Comparison of ENCODE assay signal across 24 mouse cellular contexts in genomic region chr12:13587675-13588074, GRCm38 (mm10).
"Had no signal": no experiment of that assay in that cellular context is flagged by ENCODE, and none has a peak within 500 bp of the region (broad histone marks: within the 10 kb centered on the region; RNA-seq: fewer than 3 reads in every experiment).

No protein-coding gene starts in this region.

- H3K4me2 ChIP-seq: limb, embryonic 12.5 days; limb, embryonic 15.5 days; liver, embryonic 11.5 days; lung, embryonic 14.5 days; midbrain, embryonic 13.5 days; neural tube, embryonic 13.5 days had no signal

- ATAC-seq: liver, postnatal 0 days; lung, postnatal 0 days; midbrain, embryonic 13.5 days; midbrain, embryonic 16.5 days had no signal

- DNase-seq: kidney, adult 11 months; kidney, adult 9 months; kidney, postnatal 25 days; layer of hippocampus, adult 9-11 months; liver, postnatal 0 days; lung, embryonic 14.5 days; lung, postnatal 36 days; thymus, adult 18-20 months; thymus, postnatal 14 days; thymus, postnatal 4 days had no signal

- H3K4me1 ChIP-seq: limb, embryonic 15.5 days; megakaryocyte, embryonic 14.5 days; midbrain, embryonic 10.5 days; midbrain, embryonic 13.5 days; neural tube, embryonic 13.5 days had no signal

- H3K4me3 ChIP-seq: layer of hippocampus, adult 2 months; left cerebral cortex, adult 2 months; limb, embryonic 12.5 days; limb, embryonic 15.5 days; megakaryocyte, embryonic 14.5 days; midbrain, embryonic 10.5 days; midbrain, embryonic 13.5 days; myocyte; neural tube, embryonic 13.5 days had no signal

- H3K9ac ChIP-seq: limb, embryonic 12.5 days; limb, embryonic 15.5 days; liver, embryonic 14.5 days; liver, postnatal 0 days; lung, embryonic 14.5 days; midbrain, embryonic 13.5 days; neural tube, embryonic 13.5 days had no signal

- H3K27me3 ChIP-seq: limb, embryonic 12.5 days; limb, embryonic 15.5 days; megakaryocyte, embryonic 14.5 days; midbrain, embryonic 13.5 days; neural tube, embryonic 13.5 days had no signal

- H3K27ac ChIP-seq: kidney, postnatal 0 days; layer of hippocampus, adult 2 months; left cerebral cortex, adult 2 months; limb, embryonic 12.5 days; limb, embryonic 15.5 days; liver, embryonic 14.5 days; midbrain, embryonic 10.5 days; midbrain, embryonic 13.5 days; neural tube, embryonic 13.5 days had no signal

- H3K9me3 ChIP-seq: limb, embryonic 12.5 days; limb, embryonic 15.5 days; midbrain, embryonic 10.5 days; midbrain, embryonic 13.5 days; neural tube, embryonic 13.5 days had no signal
